Mouse (Mus musculus) intestine, embryonic 14.5 days (tissue): ENCODE data around the gene Gnl2. TPM values are rescaled to one million over a fixed set of nuclear protein-coding genes. Genes with fewer than 3 reads are reported as not detected.

Source experiments
- ATAC-seq: fragments of 200-750 bp; cut with Nextera tagmentation; replicated peaks from 2 replicates; pipeline ENCODE4 v1.8.0; 2017; ENCODE audit warnings: low read depth, moderate number of reproducible peaks, moderate TSS enrichment, moderate library complexity; ENCODE audit not compliant: low FRiP score, low TSS enrichment
- DNase-seq: peaks from one replicate; pipeline ENCODE4 v3.0.0-alpha.2; 2018; ENCODE audit warnings: low spot score
- H3K27ac ChIP-seq: fragments of 300-500 bp; sonication (generic); 2 replicates; pipeline ENCODE4 v1.5.1; 2014; ENCODE audit warnings: low read depth, mild to moderate bottlenecking, control low read depth
- H3K27me3 ChIP-seq: fragments of 300-500 bp; sonication (generic); replicated peaks from 2 replicates; pipeline ENCODE4 v1.6.1; 2014; ENCODE audit warnings: low read length, control low read depth; ENCODE audit not compliant: control insufficient read depth, insufficient read depth
- H3K36me3 ChIP-seq: fragments of 300-500 bp; sonication (generic); 2 replicates; pipeline ENCODE4 v1.6.1; 2014; ENCODE audit warnings: low read length, control low read depth; ENCODE audit not compliant: control insufficient read depth, insufficient read depth
- H3K4me1 ChIP-seq: fragments of 300-500 bp; sonication (generic); replicated peaks from 2 replicates; pipeline ENCODE4 v1.6.1; 2014; ENCODE audit warnings: low read length, control low read depth, mixed read lengths; ENCODE audit not compliant: control insufficient read depth, insufficient read depth
- H3K4me2 ChIP-seq: fragments of 300-500 bp; sonication (generic); 2 replicates; pipeline ENCODE4 v1.6.1; 2014; ENCODE audit warnings: low read length
- H3K4me3 ChIP-seq: fragments of 300-500 bp; sonication (generic); 2 replicates; pipeline ENCODE4 v1.5.1; 2014; ENCODE audit warnings: low read depth, low read length, control low read depth, mixed read lengths
- H3K9ac ChIP-seq: fragments of 300-500 bp; sonication (generic); 2 replicates; pipeline ENCODE4 v1.6.1; 2014; ENCODE audit warnings: mild to moderate bottlenecking, low read length
- H3K9me3 ChIP-seq: fragments of 300-500 bp; sonication (generic); 2 replicates; pipeline ENCODE4 v1.6.1; 2016; ENCODE audit warnings: low read length, control low read depth; ENCODE audit not compliant: control insufficient read depth
- WGBS: fragments of 180-500 bp; shearing (Covaris S2); extraction: QIAGEN DNeasy Blood & Tissue Kit; methylation state at CpG from one replicate; pipeline ENCODE4 v1.1.7; 2014; 5-methylcytosine and 5-hydroxymethylcytosine counted together
- polyA plus RNA-seq: library from polyadenylated mRNA; unstranded; fragments of >200 nt; fragmentation: Nextera tagmentation; extraction: Ambion mirVana; gene quantifications from 2 replicates; pipeline ENCODE4 v1.2.1, GENCODE M21; 2014

Gene Gnl2
- polyA plus RNA-seq, 1 experiment from 2014 or later = 76.2 TPM

- Histone ChIP-seq H3K4me3 (no peak overlapping the region), H3K27ac (no peak overlapping the region), H3K9ac (no peak overlapping the region), H3K9me3 (no peaks in the 10 kb centered on the region), H3K4me2 (no peak overlapping the region), H3K36me3 (peaks cover 37% of the 10 kb centered on the region), H3K4me1 (no peaks in the 10 kb centered on the region), H3K27me3 (no peaks in the 10 kb centered on the region)
- 57% methylated on average over 5 of the region's 5 CpGs for WGBS
- DNase-seq (no peak), ATAC-seq (no peak)
These were observed 41.6 kb downstream of the Gnl2 start for GRCm38 (mm10) chr4:125058033-125058432.

- Histone ChIP-seq H3K4me2 (peak overlapping the region; percentile 46), H3K4me3 (peak overlapping the region; percentile 10; the same call in 1 of the 2 replicates), H3K4me1 (no peaks in the 10 kb centered on the region), H3K27ac (no peak overlapping the region), H3K9ac (no peak overlapping the region), H3K9me3 (no peaks in the 10 kb centered on the region), H3K27me3 (no peaks in the 10 kb centered on the region), H3K36me3 (peaks cover 27% of the 10 kb centered on the region)
- ATAC-seq (peak; percentile 87), DNase-seq (peak; percentile 78)
- WGBS = 4% methylated on average over 8 of the region's 8 CpGs
These were observed 42.6 kb downstream of the Gnl2 start for GRCm38 (mm10) chr4:125059025-125059424.

GRCm38 (mm10) chr4:125063829-125064228 lies 47.4 kb downstream of the Gnl2 start:
- Histone ChIP-seq H3K9ac (no peak overlapping the region), H3K27ac (no peak overlapping the region), H3K27me3 (no peaks in the 10 kb centered on the region), H3K4me3 (no peak overlapping the region), H3K4me2 (no peak overlapping the region), H3K36me3 (peaks cover 3% of the 10 kb centered on the region), H3K9me3 (no peaks in the 10 kb centered on the region), H3K4me1 (peaks cover 12% of the 10 kb centered on the region)
- ATAC-seq (no peak), DNase-seq (no peak)
- 64% methylated on average over 8 of the region's 8 CpGs for WGBS

GRCm38 (mm10) chr4:125065517-125066307 lies 49.3 kb downstream of the Gnl2 start, which contains the start of gene Dnali1:
TSS of gene Dnali1 (minus strand) at chr4:125065703.
- H3K36me3 ChIP-seq = peaks cover 21% of the 10 kb centered on the region
- DNase-seq = peak; percentile 70
- peak within 1 kb of the TSS; percentile 86 for H3K9ac ChIP-seq
- H3K4me2 ChIP-seq = peak within 1 kb of the TSS; percentile 69
- ATAC-seq = peak; percentile 12; the same call in 1 of the 2 replicates
- 2% methylated on average over 26 of the region's 26 CpGs for WGBS
- H3K27ac ChIP-seq = peak within 1 kb of the TSS; percentile 54; the same call in 1 of the 2 replicates
- H3K4me3 ChIP-seq = peak within 1 kb of the TSS; percentile 92
- H3K9me3 ChIP-seq = no peaks in the 10 kb centered on the region
- peaks cover 12% of the 10 kb centered on the region for H3K4me1 ChIP-seq
- H3K27me3 ChIP-seq = no peaks in the 10 kb centered on the region

- under 1% methylated on average over 78 of the region's 78 CpGs for WGBS
These were observed 50.3 kb downstream of the Gnl2 start, which contains the start of gene Snip1 for GRCm38 (mm10) chr4:125066490-125067370. TSS of gene Snip1 (plus strand) at chr4:125066672.

GRCm38 (mm10) chr4:125077700-125078099 lies 61.3 kb downstream of the Gnl2 start:
- WGBS = 81% methylated on average over 2 of the region's 2 CpGs
- peaks cover 39% of the 10 kb centered on the region for H3K36me3 ChIP-seq
- H3K4me2 ChIP-seq = no peak overlapping the region
- DNase-seq = no peak
- H3K27me3 ChIP-seq = no peaks in the 10 kb centered on the region
- no peak overlapping the region for H3K27ac ChIP-seq
- no peak overlapping the region for H3K4me3 ChIP-seq
- ATAC-seq = peak; percentile 60
- no peaks in the 10 kb centered on the region for H3K9me3 ChIP-seq
- H3K4me1 ChIP-seq = no peaks in the 10 kb centered on the region
- H3K9ac ChIP-seq = no peak overlapping the region

More at GRCm38 (mm10) chr4:125066490-125067370, 50.3 kb downstream of the Gnl2 start, which contains the start of gene Snip1:
- peak; percentile 92 for ATAC-seq
- Histone ChIP-seq H3K9ac (peak within 1 kb of the TSS; percentile 86), H3K4me1 (peaks cover 12% of the 10 kb centered on the region), H3K4me2 (peak within 1 kb of the TSS; percentile 69), H3K4me3 (peak within 1 kb of the TSS; percentile 92), H3K36me3 (peaks cover 32% of the 10 kb centered on the region), H3K27me3 (no peaks in the 10 kb centered on the region), H3K27ac (peak within 1 kb of the TSS; percentile 54; the same call in 1 of the 2 replicates), H3K9me3 (no peaks in the 10 kb centered on the region)
- DNase-seq = peak; percentile 94

- Histone ChIP-seq H3K27ac (no peak overlapping the region), H3K27me3 (no peaks in the 10 kb centered on the region), H3K9ac (no peak overlapping the region), H3K4me3 (no peak overlapping the region), H3K4me2 (no peak overlapping the region), H3K4me1 (no peaks in the 10 kb centered on the region), H3K36me3 (peaks cover 29% of the 10 kb centered on the region), H3K9me3 (no peaks in the 10 kb centered on the region)
- 87% methylated on average over 2 of the region's 2 CpGs for WGBS
- DNase-seq (no peak), ATAC-seq (no peak)
These were observed 62.3 kb downstream of the Gnl2 start for GRCm38 (mm10) chr4:125078698-125079097.
